Mouse (Mus musculus): ENCODE results near the gene Btaf1.

The Btaf1 gene

GRCm38 (mm10) chr19:36925671-36926552 lies at the start of gene Btaf1:
Btaf1 (plus strand) TSS chr19:36926079.
- TF ChIP-seq GATA4 (IDR thresholded peaks at IDR 0.05; ENCODE audit: insufficient replicate concordance, low read length) = no peak

GRCm38 (mm10) chr19:36877329-36877728 lies 48.5 kb upstream of the Btaf1 start:
- no peak for TF ChIP-seq GATA4 (IDR thresholded peaks at IDR 0.05; ENCODE audit: insufficient replicate concordance, low read length)

GRCm38 (mm10) chr19:36878743-36879495 lies 47.0 kb upstream of the Btaf1 start:
- no peak for TF ChIP-seq GATA4 (IDR thresholded peaks at IDR 0.05; ENCODE audit: insufficient replicate concordance, low read length)

DNA sequence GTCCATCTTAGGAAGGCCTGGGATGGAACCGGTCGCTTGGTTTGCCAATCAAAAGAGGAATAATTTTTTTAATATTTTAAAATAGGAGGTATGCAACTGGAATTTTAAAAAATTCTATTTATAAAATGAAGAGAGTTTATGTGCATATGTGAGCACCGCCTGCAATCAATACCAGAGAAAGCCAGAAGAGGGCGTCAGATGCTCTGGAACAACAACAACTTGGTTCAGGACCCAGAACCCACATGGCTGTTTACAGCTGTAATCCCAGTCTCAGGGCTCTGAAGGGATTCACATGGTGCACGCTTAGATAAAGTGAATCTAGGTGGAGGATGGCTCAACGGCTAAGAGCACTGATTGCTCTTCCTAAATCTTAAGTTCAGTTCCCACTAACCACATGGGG lies 42.8 kb upstream of the Btaf1 start:
- TF ChIP-seq GATA4 (IDR thresholded peaks at IDR 0.05; ENCODE audit: insufficient replicate concordance, low read length) = no peak

DNA sequence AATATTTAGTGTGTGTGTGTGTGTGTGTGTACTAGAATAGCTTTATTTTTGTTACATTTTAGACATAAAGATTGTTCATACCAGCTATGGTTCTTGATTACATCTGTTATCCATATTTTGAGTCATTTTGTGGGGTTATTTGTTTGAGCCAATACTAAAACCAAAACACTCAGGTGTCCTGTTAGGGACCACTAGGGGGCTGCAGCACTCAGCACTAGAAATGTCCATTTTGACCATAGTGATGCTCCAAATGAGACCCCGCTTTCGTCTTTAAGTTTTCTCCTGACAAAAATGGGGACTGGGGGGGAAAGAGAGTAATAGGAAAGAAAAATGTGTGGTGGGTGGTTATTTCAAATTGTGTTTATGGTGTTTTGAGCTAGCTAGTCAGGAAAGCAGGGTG lies 39.6 kb upstream of the Btaf1 start:
- no peak for TF ChIP-seq GATA4 (IDR thresholded peaks at IDR 0.05; ENCODE audit: insufficient replicate concordance, low read length)

DNA sequence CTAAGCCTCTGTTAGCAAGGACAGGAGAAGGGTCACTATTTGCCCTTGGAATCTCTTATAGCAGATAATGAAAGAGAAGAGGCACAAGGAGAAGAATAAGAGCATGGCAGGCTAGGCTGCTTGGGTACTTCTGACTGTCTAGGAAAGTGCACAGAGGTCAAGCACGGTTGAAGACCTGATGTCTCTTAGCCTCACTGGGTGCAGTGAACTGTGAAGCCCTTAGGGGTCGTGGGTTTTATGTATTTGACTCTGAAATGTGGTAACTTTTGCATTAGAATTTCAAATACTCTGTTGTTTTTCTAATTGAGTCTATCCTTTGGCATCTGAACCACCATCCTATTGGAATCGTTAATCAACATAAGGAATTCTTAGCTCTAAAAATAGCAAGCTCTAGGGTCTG lies 38.2 kb upstream of the Btaf1 start:
- TF ChIP-seq GATA4 (IDR thresholded peaks at IDR 0.05; ENCODE audit: insufficient replicate concordance, low read length) = no peak

GRCm38 (mm10) chr19:36891746-36892145 lies 34.1 kb upstream of the Btaf1 start:
- no peak for TF ChIP-seq GATA4 (IDR thresholded peaks at IDR 0.05; ENCODE audit: insufficient replicate concordance, low read length)

GRCm38 (mm10) chr19:36896791-36897569 lies 28.9 kb upstream of the Btaf1 start:
- TF ChIP-seq GATA4 (IDR thresholded peaks at IDR 0.05; ENCODE audit: insufficient replicate concordance, low read length) = no peak

- no peak for TF ChIP-seq GATA4 (IDR thresholded peaks at IDR 0.05; ENCODE audit: insufficient replicate concordance, low read length)
Observed at GRCm38 (mm10) chr19:36897778-36898177, 28.1 kb upstream of the Btaf1 start.

- no peak for TF ChIP-seq GATA4 (IDR thresholded peaks at IDR 0.05; ENCODE audit: insufficient replicate concordance, low read length)
Observed at GRCm38 (mm10) chr19:36903377-36903776, 22.5 kb upstream of the Btaf1 start.

- TF ChIP-seq GATA4 (IDR thresholded peaks at IDR 0.05; ENCODE audit: insufficient replicate concordance, low read length) = no peak
Observed at GRCm38 (mm10) chr19:36904211-36905007, 21.5 kb upstream of the Btaf1 start.

GRCm38 (mm10) chr19:36909150-36909549 lies 16.7 kb upstream of the Btaf1 start:
- TF ChIP-seq GATA4 (IDR thresholded peaks at IDR 0.05; ENCODE audit: insufficient replicate concordance, low read length) = no peak

DNA sequence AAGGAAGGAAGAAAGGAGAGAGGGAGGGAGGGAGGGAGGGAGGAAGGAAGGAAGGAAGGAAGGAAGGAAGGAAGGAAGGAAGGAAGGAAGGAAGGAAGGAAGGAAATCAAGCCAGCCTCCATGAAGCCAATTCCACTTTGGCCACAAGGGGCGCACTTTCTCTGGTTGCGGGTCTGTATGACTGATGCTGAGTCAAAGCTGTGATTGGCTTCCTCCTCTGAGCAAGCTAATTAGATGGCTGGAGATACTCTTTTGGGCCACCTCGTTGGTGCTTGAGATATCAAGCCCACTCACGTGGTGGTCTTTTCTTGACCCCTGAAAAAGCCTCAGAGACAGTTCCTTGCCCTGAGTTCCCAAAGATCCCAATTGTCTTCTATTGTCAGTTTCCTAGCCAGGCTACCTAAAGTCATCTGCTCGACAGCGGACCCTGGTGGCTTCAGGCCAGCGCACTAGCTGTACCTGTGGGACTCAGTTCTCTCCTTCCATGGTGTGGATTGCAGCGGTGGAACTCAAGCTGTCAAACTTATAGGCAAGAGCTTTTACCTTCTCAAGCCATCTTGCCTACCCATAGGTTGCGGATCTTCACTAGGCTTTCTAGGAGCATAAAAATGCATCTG lies 16.1 kb upstream of the Btaf1 start:
- no peak for TF ChIP-seq GATA4 (IDR thresholded peaks at IDR 0.05; ENCODE audit: insufficient replicate concordance, low read length)

GRCm38 (mm10) chr19:36910424-36911045 lies 15.3 kb upstream of the Btaf1 start:
- no peak for TF ChIP-seq GATA4 (IDR thresholded peaks at IDR 0.05; ENCODE audit: insufficient replicate concordance, low read length)

All from liver, adult (tissue).